Mouse (Mus musculus) liver, adult 10 weeks (tissue): ENCODE measurements around the gene Gm21256. TPM values are rescaled to one million over a fixed set of nuclear protein-coding genes. Genes with fewer than 3 reads are reported as not detected.

Source experiments
- polyA plus RNA-seq: library from polyadenylated mRNA; stranded (reverse); fragments of 350-450 nt; fragmentation: Illumina TruSeq; extraction: RNeasy Lipid Tissue Mini Kit (QIAGEN cat#74804); gene quantifications from one replicate; pipeline ENCODE4 v1.2.3, GENCODE M21; 2014; ENCODE audit warnings: low read depth, low replicate concordance

Gene Gm21256
- not detected for polyA plus RNA-seq

DNA sequence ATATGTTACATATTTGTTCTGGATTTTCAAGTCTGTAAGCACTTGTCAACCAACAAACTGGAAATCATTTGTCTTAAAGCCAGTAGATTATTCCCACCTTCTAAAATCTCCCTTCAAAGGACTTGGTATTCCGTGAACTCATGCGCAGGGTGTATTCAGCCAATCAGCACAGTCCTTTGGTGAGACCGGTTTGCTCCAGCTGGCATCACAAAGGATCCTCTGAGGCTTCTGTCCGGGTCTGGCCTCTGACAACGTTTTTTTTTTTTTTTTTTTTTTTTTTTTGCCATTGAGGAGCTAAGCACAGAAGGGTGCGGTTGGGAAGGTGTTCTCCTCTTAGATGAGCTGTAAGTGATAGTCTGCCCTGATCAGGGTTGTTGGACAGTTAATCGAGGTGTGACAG is at the start of gene Gm21256:
Gene Gm21256, plus strand, starts transcription at position 301 of the 400 bp plus-strand sequence.

Other genes starting within 250 kb of the Gm21256 start
- not detected for gene Gm21170, start 240.1 kb downstream of the Gm21256 start, polyA plus RNA-seq